Mouse (Mus musculus): ENCODE data around the gene Arfgef2. TPM values are rescaled to one million over a fixed set of nuclear protein-coding genes. Genes with fewer than 3 reads are reported as not detected.

Arfgef2 gene
- polyA plus RNA-seq, 1 experiment from 2014 or later: 4.2 TPM

DNA sequence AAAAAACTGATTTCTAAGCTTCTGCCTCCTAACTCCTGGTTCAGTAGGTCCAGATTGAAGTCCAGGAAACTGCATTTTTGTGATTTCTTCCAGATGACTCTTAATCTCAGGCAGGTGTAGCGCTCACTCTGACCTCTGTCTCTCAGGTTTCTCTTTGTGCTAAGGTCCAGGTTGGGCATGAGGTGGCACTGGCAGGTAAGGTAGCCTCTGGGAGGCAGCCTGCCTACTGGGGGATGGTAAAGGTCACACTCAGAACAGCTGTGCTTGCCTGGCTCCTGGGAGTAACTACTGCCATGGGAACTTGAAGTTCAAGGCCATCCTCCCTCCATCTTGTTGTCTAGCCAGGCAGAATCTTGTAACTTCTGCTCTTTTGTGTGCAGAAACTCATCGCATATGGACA lies 28.7 kb downstream of the Arfgef2 start:
- no peaks in the 10 kb centered on the region for H3K9me3 ChIP-seq (ENCODE audit: control insufficient read depth, low read length)
- no peak overlapping the region for H3K4me2 ChIP-seq (ENCODE audit: low read length)
- H3K36me3 ChIP-seq (ENCODE audit: control insufficient read depth, insufficient read depth, low read length): no peaks in the 10 kb centered on the region
- 94% methylated on average over 2 of the region's 2 CpGs for WGBS
- ATAC-seq: no peak
- no peak overlapping the region for H3K4me3 ChIP-seq (ENCODE audit: low read length)
- no peak overlapping the region for H3K27ac ChIP-seq (ENCODE audit: low read depth, low read length)
- no peak overlapping the region for H3K9ac ChIP-seq (ENCODE audit: low read depth, low read length)
- no peaks in the 10 kb centered on the region for H3K27me3 ChIP-seq (replicated peaks; ENCODE audit: control insufficient read depth, insufficient read depth, low read length)
- H3K4me1 ChIP-seq (ENCODE audit: control insufficient read depth, insufficient read depth, low read depth, low read length): no peaks in the 10 kb centered on the region

DNA sequence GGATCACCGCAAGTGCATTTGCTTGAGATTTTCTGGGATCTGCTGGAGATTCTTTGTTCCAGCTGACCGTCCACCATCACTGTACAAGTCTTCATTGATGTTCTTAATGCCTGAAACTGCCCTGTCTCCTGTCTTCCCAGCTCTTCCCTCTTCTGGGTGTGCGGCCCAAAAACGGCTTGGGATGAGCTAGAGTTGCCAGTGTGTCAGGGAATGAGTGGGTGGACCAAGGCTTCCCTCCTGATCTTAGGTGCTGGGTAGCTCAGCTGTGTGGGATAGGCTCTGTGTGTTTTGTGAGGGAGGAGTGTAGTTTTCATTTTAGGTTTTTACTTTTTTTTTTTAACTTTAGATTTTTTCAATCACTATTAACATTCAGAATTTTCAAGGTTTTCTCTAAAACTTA lies 29.4 kb downstream of the Arfgef2 start:
- no peak for ATAC-seq
- Histone ChIP-seq H3K9ac (ENCODE audit: low read depth, low read length) (no peak overlapping the region), H3K4me3 (ENCODE audit: low read length) (no peak overlapping the region), H3K4me2 (ENCODE audit: low read length) (no peak overlapping the region), H3K27ac (ENCODE audit: low read depth, low read length) (no peak overlapping the region), H3K36me3 (ENCODE audit: control insufficient read depth, insufficient read depth, low read length) (peaks cover 2% of the 10 kb centered on the region; the same call in 1 of the 2 replicates), H3K9me3 (ENCODE audit: control insufficient read depth, low read length) (no peaks in the 10 kb centered on the region), H3K27me3 (replicated peaks; ENCODE audit: control insufficient read depth, insufficient read depth, low read length) (no peaks in the 10 kb centered on the region), H3K4me1 (ENCODE audit: control insufficient read depth, insufficient read depth, low read depth, low read length) (no peaks in the 10 kb centered on the region)
- WGBS: 94% methylated on average over 4 of the region's 4 CpGs

DNA sequence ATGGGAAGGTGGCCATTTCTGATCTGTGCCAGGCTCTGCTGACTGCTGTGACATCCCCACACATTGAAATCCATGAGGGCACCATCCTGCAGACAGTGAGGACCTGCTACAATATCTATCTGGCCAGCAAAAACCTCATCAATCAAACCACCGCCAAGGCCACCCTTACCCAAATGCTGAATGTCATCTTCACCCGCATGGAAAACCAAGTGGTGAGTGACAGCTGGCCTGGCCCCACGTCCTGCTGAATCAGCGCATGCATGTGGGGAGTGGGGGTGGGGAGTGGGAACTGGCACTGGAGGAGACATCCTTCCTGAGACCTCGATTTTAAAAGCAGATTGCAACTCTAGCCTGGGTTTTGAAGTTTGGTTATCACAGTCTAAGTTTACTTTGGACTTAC lies 30.2 kb downstream of the Arfgef2 start:
- no peak for ATAC-seq
- Histone ChIP-seq H3K36me3 (ENCODE audit: control insufficient read depth, insufficient read depth, low read length) (peaks cover 2% of the 10 kb centered on the region; the same call in 1 of the 2 replicates), H3K27ac (ENCODE audit: low read depth, low read length) (no peak overlapping the region), H3K4me2 (ENCODE audit: low read length) (no peak overlapping the region), H3K27me3 (replicated peaks; ENCODE audit: control insufficient read depth, insufficient read depth, low read length) (no peaks in the 10 kb centered on the region), H3K9ac (ENCODE audit: low read depth, low read length) (no peak overlapping the region), H3K9me3 (ENCODE audit: control insufficient read depth, low read length) (no peaks in the 10 kb centered on the region), H3K4me1 (ENCODE audit: control insufficient read depth, insufficient read depth, low read depth, low read length) (no peaks in the 10 kb centered on the region), H3K4me3 (ENCODE audit: low read length) (no peak overlapping the region)
- 64% methylated on average over 5 of the region's 5 CpGs for WGBS

DNA sequence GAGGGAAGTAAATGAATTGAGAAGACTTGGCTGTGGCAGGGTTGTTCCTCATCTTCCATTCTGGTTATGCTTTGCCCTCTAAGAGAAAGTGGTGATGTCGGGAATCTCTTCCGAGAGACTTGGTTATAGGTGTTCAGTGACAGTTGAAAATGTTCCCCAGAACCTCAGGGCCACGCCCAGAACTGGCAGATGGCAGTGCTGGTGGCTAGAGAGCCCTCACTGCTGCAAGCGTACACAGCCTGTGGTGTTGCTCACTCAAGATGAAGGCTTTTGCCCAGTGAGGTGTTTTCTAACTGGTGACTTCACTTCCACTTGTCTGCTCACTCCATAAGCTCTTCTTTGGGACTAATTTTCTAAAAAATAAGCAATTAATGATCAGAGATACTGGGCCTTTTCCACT lies 36.4 kb downstream of the Arfgef2 start:
- Histone ChIP-seq H3K27me3 (replicated peaks; ENCODE audit: control insufficient read depth, insufficient read depth, low read length) (no peaks in the 10 kb centered on the region), H3K4me1 (ENCODE audit: control insufficient read depth, insufficient read depth, low read depth, low read length) (no peaks in the 10 kb centered on the region), H3K4me3 (ENCODE audit: low read length) (no peak overlapping the region), H3K9ac (ENCODE audit: low read depth, low read length) (no peak overlapping the region), H3K4me2 (ENCODE audit: low read length) (no peak overlapping the region), H3K27ac (ENCODE audit: low read depth, low read length) (no peak overlapping the region), H3K36me3 (ENCODE audit: control insufficient read depth, insufficient read depth, low read length) (peaks cover 8% of the 10 kb centered on the region; the same call in 1 of the 2 replicates), H3K9me3 (ENCODE audit: control insufficient read depth, low read length) (no peaks in the 10 kb centered on the region)
- no peak for ATAC-seq
- WGBS: 84% methylated on average over 4 of the region's 4 CpGs

DNA sequence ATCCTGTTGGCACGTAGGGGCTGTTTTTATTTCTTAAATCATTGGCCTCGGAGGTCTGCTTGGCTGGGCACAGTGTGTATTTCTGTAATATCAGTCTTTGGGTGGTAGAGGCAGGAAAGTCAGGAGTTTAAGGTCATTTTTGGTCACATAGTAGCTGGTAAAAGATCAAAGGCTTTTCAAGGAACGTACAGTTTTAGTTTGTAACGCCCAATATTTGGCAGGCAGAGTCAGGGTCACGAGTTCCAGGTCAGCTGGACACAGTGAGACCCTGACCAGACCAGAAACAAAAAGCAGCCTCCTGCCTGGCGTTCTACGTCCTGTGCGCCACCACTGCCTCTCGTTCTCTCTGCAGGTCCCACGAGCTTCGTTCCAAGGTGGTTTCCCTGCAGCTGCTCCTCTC lies 45.3 kb downstream of the Arfgef2 start:
- Histone ChIP-seq H3K27ac (ENCODE audit: low read depth, low read length) (no peak overlapping the region), H3K4me1 (ENCODE audit: control insufficient read depth, insufficient read depth, low read depth, low read length) (no peaks in the 10 kb centered on the region), H3K27me3 (replicated peaks; ENCODE audit: control insufficient read depth, insufficient read depth, low read length) (no peaks in the 10 kb centered on the region), H3K9me3 (ENCODE audit: control insufficient read depth, low read length) (no peaks in the 10 kb centered on the region), H3K36me3 (ENCODE audit: control insufficient read depth, insufficient read depth, low read length) (peaks cover 40% of the 10 kb centered on the region), H3K9ac (ENCODE audit: low read depth, low read length) (no peak overlapping the region), H3K4me2 (ENCODE audit: low read length) (no peak overlapping the region), H3K4me3 (ENCODE audit: low read length) (no peak overlapping the region)
- ATAC-seq: no peak
- WGBS: 89% methylated on average over 11 of the region's 11 CpGs

DNA sequence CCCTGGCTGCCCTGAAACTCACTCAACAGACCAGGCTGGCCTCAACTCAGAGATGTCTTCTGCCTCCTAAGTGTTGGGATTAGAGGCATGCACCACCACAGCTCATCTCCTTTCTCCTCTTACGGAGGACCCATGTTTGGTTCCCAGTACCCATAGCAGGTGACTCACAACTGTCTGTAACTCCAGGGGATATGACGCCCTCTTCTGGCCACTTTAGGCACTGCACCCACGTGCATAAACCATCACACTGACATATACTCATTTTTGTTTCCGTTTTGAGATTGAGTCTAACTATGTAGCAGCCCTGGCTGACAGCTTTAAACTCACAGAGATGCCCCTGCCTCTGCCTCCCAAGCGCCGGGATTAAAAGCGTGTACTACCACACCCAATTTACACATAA lies 46.9 kb downstream of the Arfgef2 start:
- peaks cover 47% of the 10 kb centered on the region for H3K36me3 ChIP-seq (ENCODE audit: control insufficient read depth, insufficient read depth, low read length)
- 96% methylated on average over 7 of the region's 7 CpGs for WGBS

DNA sequence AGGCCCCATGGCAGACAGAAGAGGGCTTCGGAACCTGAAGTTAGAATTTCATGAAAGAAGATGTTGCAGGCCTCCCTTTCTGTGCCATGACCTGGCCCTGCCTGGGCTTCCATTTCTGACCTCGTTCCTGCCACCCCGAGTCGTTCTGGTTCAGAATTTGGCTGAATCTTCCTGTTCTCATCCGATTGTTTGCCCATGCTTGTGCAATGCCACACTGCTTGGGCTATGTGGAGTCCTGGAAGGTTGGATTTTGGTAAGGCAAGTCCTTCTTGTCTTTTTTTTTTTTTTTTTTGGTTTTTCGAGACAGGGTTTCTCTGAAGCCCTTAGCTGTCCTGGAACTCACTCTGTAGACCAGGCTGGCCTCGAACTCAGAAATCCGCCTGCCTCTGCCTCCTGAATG lies 50.4 kb downstream of the Arfgef2 start:
- Histone ChIP-seq H3K4me2 (ENCODE audit: low read length) (no peak overlapping the region), H3K9ac (ENCODE audit: low read depth, low read length) (no peak overlapping the region), H3K36me3 (ENCODE audit: control insufficient read depth, insufficient read depth, low read length) (peaks cover 58% of the 10 kb centered on the region), H3K27ac (ENCODE audit: low read depth, low read length) (no peak overlapping the region), H3K9me3 (ENCODE audit: control insufficient read depth, low read length) (no peaks in the 10 kb centered on the region), H3K4me3 (ENCODE audit: low read length) (no peak overlapping the region), H3K27me3 (replicated peaks; ENCODE audit: control insufficient read depth, insufficient read depth, low read length) (no peaks in the 10 kb centered on the region), H3K4me1 (ENCODE audit: control insufficient read depth, insufficient read depth, low read depth, low read length) (no peaks in the 10 kb centered on the region)
- no peak for ATAC-seq
- WGBS: 95% methylated on average over 8 of the region's 8 CpGs

More for the DNA sequence above, 46.9 kb downstream of the Arfgef2 start:
- Histone ChIP-seq H3K9me3 (ENCODE audit: control insufficient read depth, low read length) (no peaks in the 10 kb centered on the region), H3K27ac (ENCODE audit: low read depth, low read length) (no peak overlapping the region), H3K4me2 (ENCODE audit: low read length) (no peak overlapping the region), H3K4me3 (ENCODE audit: low read length) (no peak overlapping the region), H3K9ac (ENCODE audit: low read depth, low read length) (no peak overlapping the region), H3K27me3 (replicated peaks; ENCODE audit: control insufficient read depth, insufficient read depth, low read length) (no peaks in the 10 kb centered on the region), H3K4me1 (ENCODE audit: control insufficient read depth, insufficient read depth, low read depth, low read length) (no peaks in the 10 kb centered on the region)
- no peak for ATAC-seq

DNA sequence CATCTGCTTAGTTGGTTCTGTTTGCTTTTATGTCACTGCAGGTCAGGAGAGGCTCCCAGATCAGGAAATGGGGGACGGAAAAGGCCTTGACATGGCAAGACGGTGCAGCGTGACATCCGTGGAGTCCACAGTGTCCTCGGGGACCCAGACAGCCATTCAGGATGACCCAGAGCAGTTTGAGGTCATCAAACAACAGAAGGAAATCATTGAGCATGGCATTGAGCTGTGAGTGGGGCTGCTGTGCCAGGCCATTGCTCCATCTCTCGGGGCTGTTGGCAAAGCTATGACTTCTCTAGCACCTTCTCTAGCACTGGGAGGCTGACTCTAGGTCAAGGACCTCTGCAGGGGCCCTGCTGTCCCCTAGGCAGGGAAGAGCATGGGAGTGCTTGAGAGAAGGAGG lies 51.0 kb downstream of the Arfgef2 start:
- ATAC-seq: no peak
- Histone ChIP-seq H3K9ac (ENCODE audit: low read depth, low read length) (no peak overlapping the region), H3K27me3 (replicated peaks; ENCODE audit: control insufficient read depth, insufficient read depth, low read length) (no peaks in the 10 kb centered on the region), H3K9me3 (ENCODE audit: control insufficient read depth, low read length) (no peaks in the 10 kb centered on the region), H3K4me2 (ENCODE audit: low read length) (no peak overlapping the region), H3K4me1 (ENCODE audit: control insufficient read depth, insufficient read depth, low read depth, low read length) (no peaks in the 10 kb centered on the region), H3K36me3 (ENCODE audit: control insufficient read depth, insufficient read depth, low read length) (peaks cover 58% of the 10 kb centered on the region), H3K27ac (ENCODE audit: low read depth, low read length) (no peak overlapping the region), H3K4me3 (ENCODE audit: low read length) (no peak overlapping the region)
- WGBS: 88% methylated on average over 6 of the region's 6 CpGs

DNA sequence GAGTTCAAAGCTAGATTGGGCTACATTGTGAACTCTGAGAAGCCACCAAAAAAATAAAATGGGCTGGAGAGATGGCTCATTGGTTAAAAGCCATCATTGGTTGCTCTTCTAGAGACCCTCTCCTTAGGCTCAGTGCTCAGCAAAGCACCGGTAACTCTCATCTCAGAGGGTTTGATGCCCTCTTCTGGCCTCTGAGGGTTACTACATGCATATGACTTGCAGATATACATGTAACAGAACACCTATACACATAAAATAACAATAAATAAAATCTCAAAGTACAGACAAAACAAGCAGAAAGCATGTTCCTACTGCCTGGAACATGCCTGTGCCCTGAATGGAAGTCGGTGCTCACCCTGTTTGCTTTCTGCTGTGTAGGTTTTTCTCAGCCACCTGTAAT lies 51.7 kb downstream of the Arfgef2 start:
- ATAC-seq: no peak
- Histone ChIP-seq H3K9ac (ENCODE audit: low read depth, low read length) (no peak overlapping the region), H3K4me2 (ENCODE audit: low read length) (no peak overlapping the region), H3K4me1 (ENCODE audit: control insufficient read depth, insufficient read depth, low read depth, low read length) (no peaks in the 10 kb centered on the region), H3K27ac (ENCODE audit: low read depth, low read length) (no peak overlapping the region), H3K9me3 (ENCODE audit: control insufficient read depth, low read length) (no peaks in the 10 kb centered on the region), H3K27me3 (replicated peaks; ENCODE audit: control insufficient read depth, insufficient read depth, low read length) (no peaks in the 10 kb centered on the region), H3K4me3 (ENCODE audit: low read length) (no peak overlapping the region), H3K36me3 (ENCODE audit: control insufficient read depth, insufficient read depth, low read length) (peaks cover 55% of the 10 kb centered on the region)
- WGBS: 93% methylated on average over 2 of the region's 2 CpGs

DNA sequence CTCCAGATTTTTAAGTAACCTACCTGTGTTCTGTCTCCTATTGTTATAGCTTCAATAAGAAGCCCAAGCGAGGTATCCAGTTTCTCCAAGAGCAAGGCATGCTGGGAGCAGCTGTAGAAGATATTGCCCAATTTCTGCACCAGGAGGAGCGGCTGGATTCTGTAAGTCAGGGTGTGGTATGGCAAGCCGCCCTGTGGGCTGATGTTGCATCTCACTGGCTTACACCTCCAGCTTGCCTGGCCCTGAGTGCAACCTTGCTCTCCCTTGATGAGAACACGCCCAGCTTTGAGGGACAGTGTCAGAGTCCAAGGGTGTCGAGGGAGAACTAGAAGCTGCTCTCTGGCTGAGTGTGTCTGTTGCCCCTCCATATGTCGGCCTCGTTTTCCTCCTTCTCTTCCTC lies 53.8 kb downstream of the Arfgef2 start:
- no peaks in the 10 kb centered on the region for H3K27me3 ChIP-seq (replicated peaks; ENCODE audit: control insufficient read depth, insufficient read depth, low read length)
- 87% methylated on average over 7 of the region's 7 CpGs for WGBS
- H3K4me2 ChIP-seq (ENCODE audit: low read length): no peak overlapping the region
- H3K4me1 ChIP-seq (ENCODE audit: control insufficient read depth, insufficient read depth, low read depth, low read length): no peaks in the 10 kb centered on the region
- no peak overlapping the region for H3K27ac ChIP-seq (ENCODE audit: low read depth, low read length)
- H3K36me3 ChIP-seq (ENCODE audit: control insufficient read depth, insufficient read depth, low read length): peaks cover 42% of the 10 kb centered on the region
- ATAC-seq: no peak
- H3K9ac ChIP-seq (ENCODE audit: low read depth, low read length): no peak overlapping the region
- H3K4me3 ChIP-seq (ENCODE audit: low read length): no peak overlapping the region
- no peaks in the 10 kb centered on the region for H3K9me3 ChIP-seq (ENCODE audit: control insufficient read depth, low read length)

Measured in hindbrain, embryonic 16.5 days (tissue).